Mouse (Mus musculus): ENCODE results near the gene Nmrk1. TPM values are rescaled to one million over a fixed set of nuclear protein-coding genes. Genes with fewer than 3 reads are reported as not detected.

Gene Nmrk1
- polyA plus RNA-seq, 1 experiment from 2014 or later: 2.1 TPM

DNA sequence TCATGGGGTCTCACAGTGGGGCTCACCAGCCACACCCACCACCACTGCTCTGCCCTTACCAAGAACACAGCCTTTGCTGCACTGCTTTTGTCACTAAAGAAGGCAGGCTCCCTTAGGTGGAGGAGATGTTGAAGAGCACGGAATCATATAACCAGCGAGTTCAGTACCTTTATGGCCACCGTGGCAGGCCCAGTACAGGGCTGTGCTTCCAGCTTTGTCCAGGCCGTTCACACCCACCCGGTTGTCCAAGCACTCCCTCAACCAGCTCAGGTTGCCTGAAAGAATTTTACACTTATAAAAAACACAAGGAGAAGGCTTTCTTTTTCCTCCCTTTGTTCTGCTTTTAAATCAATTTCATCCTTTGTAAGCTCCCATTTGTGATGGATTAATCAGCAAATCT lies 41.5 kb upstream of the Nmrk1 start:
- Histone ChIP-seq H3K9ac (ENCODE audit: low read length) (no peak overlapping the region), H3K27ac (ENCODE audit: low read depth, low read length) (no peak overlapping the region), H3K4me1 (ENCODE audit: control insufficient read depth, insufficient read depth, low read length) (no peaks in the 10 kb centered on the region), H3K27me3 (replicated peaks; ENCODE audit: control insufficient read depth, insufficient read depth, low read length) (no peaks in the 10 kb centered on the region), H3K4me2 (ENCODE audit: low read length) (no peak overlapping the region), H3K4me3 (ENCODE audit: low read depth, low read length) (no peak overlapping the region), H3K9me3 (replicated peaks; ENCODE audit: control insufficient read depth, low read length) (no peaks in the 10 kb centered on the region), H3K36me3 (ENCODE audit: control insufficient read depth, insufficient read depth, low read length) (no peaks in the 10 kb centered on the region)
- DNase-seq (ENCODE audit: low spot score): no peak
- WGBS: 56% methylated on average over 5 of the region's 5 CpGs
- no peak for ATAC-seq

GRCm38 (mm10) chr19:18590942-18591354 lies 40.8 kb upstream of the Nmrk1 start:
- DNase-seq (ENCODE audit: low spot score) (no peak), ATAC-seq (no peak)
- no peak overlapping the region for H3K4me3 ChIP-seq (ENCODE audit: low read depth, low read length)
- H3K27ac ChIP-seq (ENCODE audit: low read depth, low read length): no peak overlapping the region
- H3K4me2 ChIP-seq (ENCODE audit: low read length): no peak overlapping the region
- H3K36me3 ChIP-seq (ENCODE audit: control insufficient read depth, insufficient read depth, low read length): no peaks in the 10 kb centered on the region
- WGBS: 41% methylated on average over 5 of the region's 5 CpGs
- H3K9me3 ChIP-seq (replicated peaks; ENCODE audit: control insufficient read depth, low read length): no peaks in the 10 kb centered on the region
- H3K27me3 ChIP-seq (replicated peaks; ENCODE audit: control insufficient read depth, insufficient read depth, low read length): no peaks in the 10 kb centered on the region
- H3K9ac ChIP-seq (ENCODE audit: low read length): no peak overlapping the region
- H3K4me1 ChIP-seq (ENCODE audit: control insufficient read depth, insufficient read depth, low read length): no peaks in the 10 kb centered on the region

DNA sequence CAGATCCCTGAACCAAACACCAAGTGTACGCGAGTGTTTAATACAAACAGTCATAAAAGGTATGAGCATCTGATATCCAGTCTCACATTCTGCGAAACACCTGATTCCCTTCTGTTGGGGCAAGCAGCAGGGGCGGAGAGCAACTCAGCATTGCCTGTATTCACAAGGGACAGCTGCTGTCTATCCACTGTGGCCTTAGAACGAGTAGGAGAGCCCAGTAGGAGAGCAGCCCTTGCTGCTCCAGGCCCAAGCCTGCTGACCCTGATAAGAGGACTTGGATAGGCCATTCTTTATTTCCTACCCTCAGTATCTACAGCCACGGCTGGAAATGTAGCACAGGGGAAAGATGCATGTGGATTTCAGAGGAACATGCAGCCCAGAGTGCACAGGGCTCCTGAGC lies 38.8 kb upstream of the Nmrk1 start:
- no peak overlapping the region for H3K9ac ChIP-seq (ENCODE audit: low read length)
- no peaks in the 10 kb centered on the region for H3K36me3 ChIP-seq (ENCODE audit: control insufficient read depth, insufficient read depth, low read length)
- no peaks in the 10 kb centered on the region for H3K4me1 ChIP-seq (ENCODE audit: control insufficient read depth, insufficient read depth, low read length)
- H3K4me2 ChIP-seq (ENCODE audit: low read length): no peak overlapping the region
- no peaks in the 10 kb centered on the region for H3K9me3 ChIP-seq (replicated peaks; ENCODE audit: control insufficient read depth, low read length)
- no peak overlapping the region for H3K4me3 ChIP-seq (ENCODE audit: low read depth, low read length)
- H3K27me3 ChIP-seq (replicated peaks; ENCODE audit: control insufficient read depth, insufficient read depth, low read length): no peaks in the 10 kb centered on the region
- H3K27ac ChIP-seq (ENCODE audit: low read depth, low read length): no peak overlapping the region
- 87% methylated on average over 6 of the region's 6 CpGs for WGBS
- ATAC-seq (no peak), DNase-seq (ENCODE audit: low spot score) (no peak)

GRCm38 (mm10) chr19:18593722-18594121 lies 38.0 kb upstream of the Nmrk1 start:
- Histone ChIP-seq H3K9ac (ENCODE audit: low read length) (no peak overlapping the region), H3K4me1 (ENCODE audit: control insufficient read depth, insufficient read depth, low read length) (no peaks in the 10 kb centered on the region), H3K27me3 (replicated peaks; ENCODE audit: control insufficient read depth, insufficient read depth, low read length) (no peaks in the 10 kb centered on the region), H3K4me2 (ENCODE audit: low read length) (no peak overlapping the region), H3K9me3 (replicated peaks; ENCODE audit: control insufficient read depth, low read length) (no peaks in the 10 kb centered on the region), H3K4me3 (ENCODE audit: low read depth, low read length) (no peak overlapping the region), H3K27ac (ENCODE audit: low read depth, low read length) (no peak overlapping the region), H3K36me3 (ENCODE audit: control insufficient read depth, insufficient read depth, low read length) (no peaks in the 10 kb centered on the region)
- DNase-seq (ENCODE audit: low spot score) (no peak), ATAC-seq (no peak)
- WGBS: 87% methylated on average over 10 of the region's 10 CpGs

DNA sequence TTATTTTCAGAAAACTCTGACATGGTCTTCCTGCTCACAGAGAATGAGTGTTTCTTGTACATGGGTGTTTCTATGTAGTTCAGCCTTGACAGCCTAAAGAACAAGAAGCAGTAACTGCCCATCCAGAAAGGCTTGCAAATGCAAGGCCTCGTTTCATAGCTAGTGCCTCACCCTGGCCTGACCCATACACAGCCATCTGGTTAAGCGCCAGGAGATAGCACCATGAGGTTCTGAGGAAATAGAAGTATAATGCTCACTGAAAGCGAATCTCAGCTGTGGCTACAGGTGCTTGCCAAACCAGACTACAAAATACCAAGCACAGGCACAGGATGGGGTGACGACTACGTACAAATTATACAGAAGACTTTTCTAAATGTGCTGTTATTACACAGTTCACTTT lies 34.9 kb upstream of the Nmrk1 start:
- no peaks in the 10 kb centered on the region for H3K4me1 ChIP-seq (ENCODE audit: control insufficient read depth, insufficient read depth, low read length)
- H3K4me2 ChIP-seq (ENCODE audit: low read length): no peak overlapping the region
- ATAC-seq: no peak
- H3K9me3 ChIP-seq (replicated peaks; ENCODE audit: control insufficient read depth, low read length): no peaks in the 10 kb centered on the region
- no peak overlapping the region for H3K27ac ChIP-seq (ENCODE audit: low read depth, low read length)
- 86% methylated on average over 5 of the region's 5 CpGs for WGBS
- no peak overlapping the region for H3K9ac ChIP-seq (ENCODE audit: low read length)
- H3K27me3 ChIP-seq (replicated peaks; ENCODE audit: control insufficient read depth, insufficient read depth, low read length): no peaks in the 10 kb centered on the region
- H3K36me3 ChIP-seq (ENCODE audit: control insufficient read depth, insufficient read depth, low read length): no peaks in the 10 kb centered on the region
- no peak for DNase-seq (ENCODE audit: low spot score)
- H3K4me3 ChIP-seq (ENCODE audit: low read depth, low read length): no peak overlapping the region

- no peaks in the 10 kb centered on the region for H3K36me3 ChIP-seq (ENCODE audit: control insufficient read depth, insufficient read depth, low read length)
- DNase-seq (ENCODE audit: low spot score) (no peak), ATAC-seq (no peak)
- no peak overlapping the region for H3K4me2 ChIP-seq (ENCODE audit: low read length)
- no peaks in the 10 kb centered on the region for H3K4me1 ChIP-seq (ENCODE audit: control insufficient read depth, insufficient read depth, low read length)
- H3K27ac ChIP-seq (ENCODE audit: low read depth, low read length): no peak overlapping the region
- no peak overlapping the region for H3K9ac ChIP-seq (ENCODE audit: low read length)
- H3K27me3 ChIP-seq (replicated peaks; ENCODE audit: control insufficient read depth, insufficient read depth, low read length): no peaks in the 10 kb centered on the region
- H3K4me3 ChIP-seq (ENCODE audit: low read depth, low read length): no peak overlapping the region
- 86% methylated on average over 6 of the region's 6 CpGs for WGBS
- H3K9me3 ChIP-seq (replicated peaks; ENCODE audit: control insufficient read depth, low read length): no peaks in the 10 kb centered on the region
These were observed 34.0 kb upstream of the Nmrk1 start for GRCm38 (mm10) chr19:18597772-18598171.

DNA sequence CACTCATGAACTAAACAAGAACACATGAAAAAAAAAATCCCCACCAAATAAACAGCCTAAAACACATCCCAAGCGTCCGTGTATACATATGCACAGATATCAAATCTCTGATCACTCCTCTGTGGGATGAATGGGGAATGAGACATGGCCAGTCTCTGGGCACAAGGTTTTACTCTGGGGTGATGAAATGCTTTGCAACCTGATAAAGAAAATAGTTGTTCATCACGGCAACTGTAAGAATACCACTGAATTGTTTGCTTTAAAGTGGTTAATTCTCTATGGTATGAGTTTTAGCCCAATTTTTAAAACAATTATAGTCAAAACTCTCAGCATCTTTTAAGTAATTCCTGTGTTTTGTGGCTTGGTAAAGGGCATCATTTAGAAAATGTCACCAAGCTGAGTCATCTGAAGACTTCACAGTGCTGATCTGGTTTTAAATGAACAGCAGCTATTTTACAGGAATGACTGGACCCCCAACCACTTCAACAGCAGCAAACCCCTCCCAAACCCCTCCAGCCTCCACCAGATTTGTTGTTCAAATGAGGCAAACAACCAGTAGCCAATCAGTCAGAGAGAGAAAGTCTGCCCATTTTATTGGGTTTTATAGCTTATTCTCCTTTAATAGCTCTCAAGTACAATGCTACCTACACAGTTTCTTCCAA lies 33.4 kb upstream of the Nmrk1 start:
- no peak overlapping the region for H3K27ac ChIP-seq (ENCODE audit: low read depth, low read length)
- ATAC-seq (no peak), DNase-seq (ENCODE audit: low spot score) (no peak)
- no peaks in the 10 kb centered on the region for H3K27me3 ChIP-seq (replicated peaks; ENCODE audit: control insufficient read depth, insufficient read depth, low read length)
- 90% methylated on average over 3 of the region's 3 CpGs for WGBS
- no peak overlapping the region for H3K4me2 ChIP-seq (ENCODE audit: low read length)
- no peaks in the 10 kb centered on the region for H3K9me3 ChIP-seq (replicated peaks; ENCODE audit: control insufficient read depth, low read length)
- no peaks in the 10 kb centered on the region for H3K4me1 ChIP-seq (ENCODE audit: control insufficient read depth, insufficient read depth, low read length)
- H3K36me3 ChIP-seq (ENCODE audit: control insufficient read depth, insufficient read depth, low read length): no peaks in the 10 kb centered on the region
- H3K9ac ChIP-seq (ENCODE audit: low read length): no peak overlapping the region
- H3K4me3 ChIP-seq (ENCODE audit: low read depth, low read length): no peak overlapping the region

DNA sequence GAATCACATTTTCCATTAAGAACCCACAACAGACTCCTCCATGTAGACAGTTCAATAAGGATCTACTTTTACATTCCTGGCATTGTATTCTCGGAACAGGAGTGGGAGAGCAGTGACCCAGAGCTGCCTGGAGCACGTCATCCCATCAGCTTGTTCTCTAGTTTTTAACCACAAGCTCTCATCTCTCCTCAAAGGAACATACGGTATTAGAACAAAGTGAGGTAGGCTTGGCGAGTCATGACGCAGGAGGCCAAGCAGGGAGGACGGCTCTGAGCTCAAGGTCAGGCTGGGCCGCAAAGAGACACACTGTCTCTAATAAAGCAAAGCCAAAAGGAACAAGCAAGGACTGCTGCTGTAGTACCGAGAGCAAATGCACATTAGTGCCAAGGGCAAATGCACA lies 32.7 kb upstream of the Nmrk1 start:
- WGBS: 85% methylated on average over 8 of the region's 8 CpGs
- Histone ChIP-seq H3K9ac (ENCODE audit: low read length) (no peak overlapping the region), H3K27me3 (replicated peaks; ENCODE audit: control insufficient read depth, insufficient read depth, low read length) (no peaks in the 10 kb centered on the region), H3K4me2 (ENCODE audit: low read length) (no peak overlapping the region), H3K4me1 (ENCODE audit: control insufficient read depth, insufficient read depth, low read length) (no peaks in the 10 kb centered on the region), H3K4me3 (ENCODE audit: low read depth, low read length) (no peak overlapping the region), H3K9me3 (replicated peaks; ENCODE audit: control insufficient read depth, low read length) (no peaks in the 10 kb centered on the region), H3K27ac (ENCODE audit: low read depth, low read length) (no peak overlapping the region), H3K36me3 (ENCODE audit: control insufficient read depth, insufficient read depth, low read length) (no peaks in the 10 kb centered on the region)
- no peak for ATAC-seq
- DNase-seq (ENCODE audit: low spot score): no peak

- no peak overlapping the region for H3K4me2 ChIP-seq (ENCODE audit: low read length)
- H3K27ac ChIP-seq (ENCODE audit: low read depth, low read length): no peak overlapping the region
- no peaks in the 10 kb centered on the region for H3K4me1 ChIP-seq (ENCODE audit: control insufficient read depth, insufficient read depth, low read length)
- H3K9me3 ChIP-seq (replicated peaks; ENCODE audit: control insufficient read depth, low read length): no peaks in the 10 kb centered on the region
- ATAC-seq: no peak
- H3K36me3 ChIP-seq (ENCODE audit: control insufficient read depth, insufficient read depth, low read length): no peaks in the 10 kb centered on the region
- WGBS: 86% methylated on average over 5 of the region's 5 CpGs
- no peak overlapping the region for H3K4me3 ChIP-seq (ENCODE audit: low read depth, low read length)
- no peak overlapping the region for H3K9ac ChIP-seq (ENCODE audit: low read length)
- DNase-seq (ENCODE audit: low spot score): no peak
- H3K27me3 ChIP-seq (replicated peaks; ENCODE audit: control insufficient read depth, insufficient read depth, low read length): no peaks in the 10 kb centered on the region
These were observed 32.1 kb upstream of the Nmrk1 start for GRCm38 (mm10) chr19:18599650-18600049.

Data from forebrain, embryonic 14.5 days (tissue).